Mouse (Mus musculus): ENCODE measurements at regions not wholly inside any gene's neighbourhood (a gene's known extent, or its start where the extent isn't known, plus 50 kb on each side); places are given as distances from the start of the nearest gene placed in this dataset.

GRCm38 (mm10) chr14:39532689-39533088, 59.8 kb upstream of the Nrg3 start:
- H3K9ac ChIP-seq (ENCODE audit: low read length) = no peak overlapping the region
- H3K4me2 ChIP-seq (ENCODE audit: low read depth, severe bottlenecking) = no peak overlapping the region
- ATAC-seq (ENCODE audit: insufficient number of reproducible peaks, low FRiP score, low TSS enrichment, low read depth) (no peak), DNase-seq (ENCODE audit: low spot score) (peak; percentile 56)
- no peak overlapping the region for H3K4me3 ChIP-seq (ENCODE audit: low read depth, low read length)
- H3K9me3 ChIP-seq (ENCODE audit: control insufficient read depth, low read length) = no peaks in the 10 kb centered on the region
- H3K27me3 ChIP-seq (ENCODE audit: control insufficient read depth, insufficient read depth, low read length) = no peaks in the 10 kb centered on the region
- H3K4me1 ChIP-seq (ENCODE audit: control insufficient read depth, insufficient read depth, low read length) = no peaks in the 10 kb centered on the region
- H3K27ac ChIP-seq (replicated peaks; ENCODE audit: low read depth, low read length) = no peak overlapping the region
- WGBS = 22% methylated on average over 2 of the region's 2 CpGs
- H3K36me3 ChIP-seq (ENCODE audit: control insufficient read depth, insufficient read depth, low read length) = no peaks in the 10 kb centered on the region
